Mouse (Mus musculus): Measurements from ENCODE around the gene Nlrp3. TPM values are rescaled to one million over a fixed set of nuclear protein-coding genes. Genes with fewer than 3 reads are reported as not detected.

The Nlrp3 gene
- 4.1 and 4.2 TPM in 2 replicates for polyA plus RNA-seq (2011; ENCODE audit: insufficient read depth, insufficient read length, low replicate concordance, missing spikeins)

- peak within 1 kb of the TSS; percentile 57 for H3K4me3 ChIP-seq (replicated peaks; ENCODE audit: control insufficient read depth, low read depth, low read length)
- peaks cover 3% of the 10 kb centered on the region; the same call in 1 of the 2 replicates for H3K4me1 ChIP-seq (ENCODE audit: control insufficient read depth, insufficient read depth, low read length)
- TF ChIP-seq CTCF (IDR thresholded peaks at IDR 0.05; ENCODE audit: control insufficient read depth, insufficient read depth, low read length) (no peak), POLR2A (IDR thresholded peaks at IDR 0.05; ENCODE audit: borderline replicate concordance, control insufficient read depth, low read depth, low read length) (no peak)
- peak within 1 kb of the TSS; percentile 71 for H3K27ac ChIP-seq (ENCODE audit: control insufficient read depth, insufficient read depth, low read depth, low read length, poor library complexity)
- 3% methylated on average over 3 of the region's 3 CpGs for WGBS
Observed at GRCm38 (mm10) chr11:59541324-59541723, at the start of gene Nlrp3. Nlrp3 (plus strand) TSS chr11:59541568.

- TF ChIP-seq POLR2A (IDR thresholded peaks at IDR 0.05; ENCODE audit: borderline replicate concordance, control insufficient read depth, low read depth, low read length) (no peak), CTCF (IDR thresholded peaks at IDR 0.05; ENCODE audit: control insufficient read depth, insufficient read depth, low read length) (no peak)
- WGBS: 59% methylated on average over 6 of the region's 6 CpGs
- Histone ChIP-seq H3K27ac (ENCODE audit: control insufficient read depth, insufficient read depth, low read depth, low read length, poor library complexity) (no peak overlapping the region), H3K4me1 (ENCODE audit: control insufficient read depth, insufficient read depth, low read length) (no peaks in the 10 kb centered on the region; the same call in 1 of the 2 replicates), H3K4me3 (replicated peaks; ENCODE audit: control insufficient read depth, low read depth, low read length) (no peak overlapping the region)
Observed at GRCm38 (mm10) chr11:59496672-59497310, 44.6 kb upstream of the Nlrp3 start.

GRCm38 (mm10) chr11:59497747-59498146, 43.6 kb upstream of the Nlrp3 start:
- no peak overlapping the region for H3K27ac ChIP-seq (ENCODE audit: control insufficient read depth, insufficient read depth, low read depth, low read length, poor library complexity)
- WGBS: 89% methylated on average over 7 of the region's 7 CpGs
- TF ChIP-seq CTCF (IDR thresholded peaks at IDR 0.05; ENCODE audit: control insufficient read depth, insufficient read depth, low read length): no peak
- TF ChIP-seq POLR2A (IDR thresholded peaks at IDR 0.05; ENCODE audit: borderline replicate concordance, control insufficient read depth, low read depth, low read length): no peak
- H3K4me1 ChIP-seq (ENCODE audit: control insufficient read depth, insufficient read depth, low read length): no peaks in the 10 kb centered on the region; the same call in 1 of the 2 replicates
- no peak overlapping the region for H3K4me3 ChIP-seq (replicated peaks; ENCODE audit: control insufficient read depth, low read depth, low read length)

- no peak overlapping the region for H3K4me3 ChIP-seq (replicated peaks; ENCODE audit: control insufficient read depth, low read depth, low read length)
- no peaks in the 10 kb centered on the region; the same call in 1 of the 2 replicates for H3K4me1 ChIP-seq (ENCODE audit: control insufficient read depth, insufficient read depth, low read length)
- H3K27ac ChIP-seq (ENCODE audit: control insufficient read depth, insufficient read depth, low read depth, low read length, poor library complexity): peak overlapping the region; percentile 68; the same call in 1 of the 2 replicates
- WGBS: 62% methylated on average over 5 of the region's 5 CpGs
- TF ChIP-seq POLR2A (IDR thresholded peaks at IDR 0.05; ENCODE audit: borderline replicate concordance, control insufficient read depth, low read depth, low read length) (no peak), CTCF (IDR thresholded peaks at IDR 0.05; ENCODE audit: control insufficient read depth, insufficient read depth, low read length) (no peak)
Observed at GRCm38 (mm10) chr11:59501978-59502700, 39.2 kb upstream of the Nlrp3 start.

GRCm38 (mm10) chr11:59505351-59505838, 36.0 kb upstream of the Nlrp3 start:
- Histone ChIP-seq H3K4me3 (replicated peaks; ENCODE audit: control insufficient read depth, low read depth, low read length) (peak overlapping the region; percentile 69), H3K27ac (ENCODE audit: control insufficient read depth, insufficient read depth, low read depth, low read length, poor library complexity) (peak overlapping the region; percentile 3; the same call in 1 of the 2 replicates), H3K4me1 (ENCODE audit: control insufficient read depth, insufficient read depth, low read length) (no peaks in the 10 kb centered on the region; the same call in 1 of the 2 replicates)
- WGBS: 2% methylated on average over 21 of the region's 21 CpGs
- peak; percentile 48; the same call in 1 of the 2 replicates for TF ChIP-seq POLR2A (IDR thresholded peaks at IDR 0.05; ENCODE audit: borderline replicate concordance, control insufficient read depth, low read depth, low read length)
- TF ChIP-seq CTCF (IDR thresholded peaks at IDR 0.05; ENCODE audit: control insufficient read depth, insufficient read depth, low read length): no peak

- Histone ChIP-seq H3K27ac (ENCODE audit: control insufficient read depth, insufficient read depth, low read depth, low read length, poor library complexity) (peak overlapping the region; percentile 3; the same call in 1 of the 2 replicates), H3K4me3 (replicated peaks; ENCODE audit: control insufficient read depth, low read depth, low read length) (peak overlapping the region; percentile 69), H3K4me1 (ENCODE audit: control insufficient read depth, insufficient read depth, low read length) (no peaks in the 10 kb centered on the region; the same call in 1 of the 2 replicates)
- peak; percentile 13; the same call in 1 of the 2 replicates for TF ChIP-seq POLR2A (IDR thresholded peaks at IDR 0.05; ENCODE audit: borderline replicate concordance, control insufficient read depth, low read depth, low read length)
- no peak for TF ChIP-seq CTCF (IDR thresholded peaks at IDR 0.05; ENCODE audit: control insufficient read depth, insufficient read depth, low read length)
- under 1% methylated on average over 69 of the region's 71 CpGs for WGBS
Observed at GRCm38 (mm10) chr11:59505839-59506712, 35.3 kb upstream of the Nlrp3 start.

GRCm38 (mm10) chr11:59506713-59507074, 34.7 kb upstream of the Nlrp3 start:
- 6% methylated on average over 14 of the region's 14 CpGs for WGBS
- Histone ChIP-seq H3K4me1 (ENCODE audit: control insufficient read depth, insufficient read depth, low read length) (no peaks in the 10 kb centered on the region; the same call in 1 of the 2 replicates), H3K4me3 (replicated peaks; ENCODE audit: control insufficient read depth, low read depth, low read length) (peak overlapping the region; percentile 54), H3K27ac (ENCODE audit: control insufficient read depth, insufficient read depth, low read depth, low read length, poor library complexity) (no peak overlapping the region)
- TF ChIP-seq POLR2A (IDR thresholded peaks at IDR 0.05; ENCODE audit: borderline replicate concordance, control insufficient read depth, low read depth, low read length) (no peak), CTCF (IDR thresholded peaks at IDR 0.05; ENCODE audit: control insufficient read depth, insufficient read depth, low read length) (no peak)

Data from bone marrow, adult 2 months (tissue).